Mouse (Mus musculus): Measurements from ENCODE around the gene Parg.
A peak's percentile ranks its signal among the peaks of the same experiment; 100 is the strongest.

Parg gene

GRCm38 (mm10) chr14:32321732-32322685 lies 120.3 kb downstream of the Parg start, which contains the start of gene Ogdhl:
Gene Ogdhl (plus strand): TSS chr14:32322019.
- peak; percentile 94 for DNase-seq

DNA sequence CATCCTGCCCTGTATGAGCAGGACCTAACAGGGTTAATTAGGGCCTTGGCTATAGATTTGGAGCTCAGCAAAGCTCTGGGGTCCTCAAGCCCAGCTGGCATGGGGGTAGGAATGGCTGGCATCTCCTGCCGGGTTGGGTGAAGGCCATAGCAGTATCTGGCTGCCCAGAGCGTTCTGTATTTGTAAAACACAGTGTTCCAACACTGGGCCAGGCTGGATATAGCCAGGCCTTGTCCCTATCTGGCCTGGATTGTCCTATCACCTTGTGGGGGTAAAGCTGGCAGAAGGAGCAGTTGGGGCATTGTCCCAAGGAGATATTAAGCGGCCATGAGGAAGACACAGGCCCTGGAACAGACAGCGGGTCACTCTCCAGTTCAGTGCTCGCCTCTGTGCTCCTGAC lies 121.5 kb downstream of the Parg start:
- no peak for DNase-seq

- no peak for DNase-seq
Observed at GRCm38 (mm10) chr14:32327366-32327765, 125.6 kb downstream of the Parg start.

DNA sequence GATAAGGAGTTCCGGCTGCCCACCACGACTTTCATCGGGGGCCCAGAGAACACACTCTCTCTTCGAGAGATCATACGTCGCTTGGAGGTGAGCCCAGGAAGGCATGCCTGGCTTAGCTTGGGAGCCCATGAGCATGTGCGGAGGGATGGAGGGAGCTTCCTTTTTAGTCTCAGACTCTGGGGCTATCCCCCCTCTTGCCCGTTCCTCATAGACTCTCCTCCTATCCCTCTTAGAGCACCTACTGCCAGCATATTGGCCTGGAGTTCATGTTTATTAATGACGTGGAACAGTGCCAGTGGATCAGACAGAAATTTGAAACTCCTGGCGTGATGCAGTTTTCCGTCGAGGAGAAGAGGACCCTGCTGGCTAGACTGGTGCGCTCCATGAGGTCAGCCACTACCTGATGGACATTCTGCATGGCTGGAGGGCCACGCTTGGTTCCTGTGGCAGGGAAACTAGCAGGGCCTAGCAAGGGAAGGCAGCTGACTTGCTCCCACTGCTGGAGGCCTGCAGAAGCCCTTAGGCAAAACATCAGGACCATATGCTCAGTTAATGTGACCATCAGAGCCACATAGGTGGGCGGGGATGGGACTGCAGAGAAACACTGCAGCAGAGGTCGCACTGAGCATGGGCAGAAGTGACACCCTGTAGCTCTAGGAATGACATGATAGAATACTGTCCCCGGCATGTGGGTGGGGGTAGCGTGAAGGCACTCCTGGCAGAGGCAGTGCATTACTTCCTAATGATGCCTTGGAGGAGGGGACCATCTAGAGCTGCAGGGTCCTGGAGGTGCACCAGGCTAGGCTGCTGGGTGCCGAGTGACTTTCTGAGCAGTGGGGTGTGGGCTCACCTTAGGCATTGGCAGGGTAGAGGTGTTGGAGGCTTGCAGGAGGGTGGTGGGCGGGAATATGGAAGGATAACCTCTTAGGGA lies 131.0 kb downstream of the Parg start:
- no peak for DNase-seq

- no peak for DNase-seq
Observed at GRCm38 (mm10) chr14:32336021-32336420, 134.3 kb downstream of the Parg start.

DNA sequence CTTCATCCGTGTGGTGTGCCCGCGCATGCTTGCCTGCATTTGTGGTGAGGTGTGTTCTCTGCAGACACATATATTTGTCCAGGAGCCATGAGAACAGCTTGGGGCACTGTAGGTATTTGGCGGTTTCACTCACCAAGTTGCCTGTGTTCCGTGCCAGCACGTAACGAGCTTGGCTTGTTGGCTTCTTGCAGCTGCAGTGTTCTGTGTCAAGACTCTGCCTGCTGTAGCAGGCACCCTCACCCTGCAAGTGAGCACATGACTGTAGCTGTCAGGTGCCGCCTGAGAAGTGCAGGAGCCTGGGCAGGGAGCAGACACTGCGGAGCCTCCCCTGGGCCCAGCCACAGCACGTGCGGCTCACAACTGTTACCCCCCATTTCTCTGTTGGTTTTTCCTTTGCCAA lies 134.8 kb downstream of the Parg start:
- DNase-seq = no peak

- no peak for DNase-seq
Observed at GRCm38 (mm10) chr14:32341823-32342222, 140.1 kb downstream of the Parg start.

- no peak for DNase-seq
Observed at GRCm38 (mm10) chr14:32344176-32344575, 142.4 kb downstream of the Parg start.

DNA sequence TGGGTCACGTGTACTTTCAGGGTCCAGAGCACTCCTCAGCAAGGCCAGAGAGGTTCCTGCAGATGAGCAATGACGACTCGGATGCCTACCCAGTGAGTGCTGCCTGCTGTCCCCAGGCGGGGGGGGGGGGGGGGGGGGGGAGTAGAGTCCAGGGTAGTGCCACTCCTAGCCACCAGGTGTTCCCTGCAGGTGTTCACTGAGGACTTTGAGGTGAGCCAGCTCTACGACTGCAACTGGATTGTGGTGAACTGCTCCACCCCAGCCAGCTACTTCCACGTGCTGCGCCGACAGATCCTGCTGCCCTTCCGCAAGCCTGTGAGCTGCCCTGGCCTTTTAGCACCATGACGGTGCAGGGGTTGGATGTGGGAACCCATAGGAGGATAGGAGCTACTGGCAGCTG lies 142.9 kb downstream of the Parg start:
- DNase-seq = no peak
